Mouse (Mus musculus) liver, postnatal 0 days (tissue): ENCODE measurements at regions not wholly inside any gene's neighbourhood (a gene's known extent, or its start where the extent isn't known, plus 50 kb on each side); places are given as distances from the start of the nearest gene placed in this dataset.

ENCODE experiments used
- CTCF ChIP-seq: sonication (generic); IDR thresholded peaks from 2 replicates; pipeline ENCODE4 v1.5.1; 2016; ENCODE audit warnings: antibody characterized with exemption, low read depth
- EP300 ChIP-seq: IDR thresholded peaks from 2 replicates; pipeline ENCODE4 v1.6.1; 2016; ENCODE audit warnings: antibody characterized with exemption, low read depth, mild to moderate bottlenecking

- TF ChIP-seq CTCF (no peak), EP300 (no peak)
These were observed 260.0 kb upstream of the Zfp637 start for GRCm38 (mm10) chr6:117580951-117581350.
